Mouse (Mus musculus) layer of hippocampus, adult 9-11 months (tissue): ENCODE measurements at regions not wholly inside any gene's neighbourhood (a gene's known extent, or its start where the extent isn't known, plus 50 kb on each side); places are given as distances from the start of the nearest gene placed in this dataset.
A peak's percentile ranks its signal among the peaks of the same experiment; 100 is the strongest.

Experiments
- DNase-seq: peaks from one replicate; pipeline ENCODE4 v3.0.0; 2022

- DNase-seq: peak; percentile 2
Observed at GRCm38 (mm10) chrX:128780411-128780810, 969.1 kb upstream of the Diaph2 start.

- no peak for DNase-seq
Observed at GRCm38 (mm10) chrX:128784543-128784942, 965.0 kb upstream of the Diaph2 start.
